Mouse (Mus musculus) heart, embryonic 13.5 days (tissue): ENCODE data around the gene Prr14. TPM values are rescaled to one million over a fixed set of nuclear protein-coding genes. Genes with fewer than 3 reads are reported as not detected.
"Not testable (repeated sequence)": the region's sequence is repeated elsewhere in the genome, so short reads cannot be mapped to it uniquely, and the experiment has no call there.

ENCODE experiments used
- ATAC-seq: fragments of 200-750 bp; cut with Nextera tagmentation; 2 replicates; pipeline ENCODE4 v1.8.0; 2017; ENCODE audit warnings: moderate TSS enrichment; ENCODE audit not compliant: insufficient number of reproducible peaks, low FRiP score, low TSS enrichment; ENCODE audit errors: extremely low read depth
- H3K27ac ChIP-seq: fragments of 300-500 bp; sonication (generic); replicated peaks from 2 replicates; pipeline ENCODE4 v1.5.1; 2015; ENCODE audit warnings: moderate library complexity, mild to moderate bottlenecking, inconsistent platforms
- H3K27me3 ChIP-seq: fragments of 300-500 bp; sonication (generic); replicated peaks from 2 replicates; pipeline ENCODE4 v1.6.1; 2015; ENCODE audit warnings: mild to moderate bottlenecking, inconsistent platforms
- H3K36me3 ChIP-seq: fragments of 300-500 bp; sonication (generic); 2 replicates; pipeline ENCODE4 v1.6.1; 2015; ENCODE audit warnings: mild to moderate bottlenecking, inconsistent platforms
- H3K4me1 ChIP-seq: fragments of 300-500 bp; sonication (generic); 2 replicates; pipeline ENCODE4 v1.6.1; 2015; ENCODE audit warnings: inconsistent platforms
- H3K4me2 ChIP-seq: fragments of 300-500 bp; sonication (generic); 2 replicates; pipeline ENCODE4 v1.6.1; 2015; ENCODE audit warnings: inconsistent platforms, mild to moderate bottlenecking, moderate library complexity
- H3K4me3 ChIP-seq: fragments of 300-500 bp; sonication (generic); 2 replicates; pipeline ENCODE4 v1.5.1; 2015; ENCODE audit warnings: moderate library complexity, mild to moderate bottlenecking, inconsistent platforms
- H3K9ac ChIP-seq: fragments of 300-500 bp; sonication (generic); 2 replicates; pipeline ENCODE4 v1.6.1; 2015; ENCODE audit warnings: inconsistent platforms, mild to moderate bottlenecking, moderate library complexity
- H3K9me3 ChIP-seq: fragments of 300-500 bp; sonication (generic); 2 replicates; pipeline ENCODE4 v1.6.1; 2016; ENCODE audit warnings: inconsistent platforms
- WGBS: fragments of 180-500 bp; shearing (Covaris S2); methylation state at CpG from one replicate; pipeline ENCODE4 v1.1.7; 2015; ENCODE audit warnings: mixed read lengths; 5-methylcytosine and 5-hydroxymethylcytosine counted together
- polyA plus RNA-seq: library from polyadenylated mRNA; unstranded; fragments of >200 nt; fragmentation: Nextera tagmentation; extraction: Ambion mirVana; gene quantifications from 2 replicates; pipeline ENCODE4 v1.2.1, GENCODE M21; 2015

Gene Prr14
- polyA plus RNA-seq, 1 experiment from 2014 or later = 27.3 TPM

- WGBS = 88% methylated on average over 4 of the region's 5 CpGs
Measured at GRCm38 (mm10) chr7:127488364-127488763, 29.0 kb downstream of the Prr14 start.

GRCm38 (mm10) chr7:127489982-127490381 lies 30.6 kb downstream of the Prr14 start:
- whole genome bisulfite sequencing = 94% methylated on average over 7 of the region's 7 CpGs
- Histone ChIP-seq H3K9me3 (no peaks in the 10 kb centered on the region), H3K36me3 (peaks cover 77% of the 10 kb centered on the region), H3K4me3 (no peak overlapping the region), H3K4me1 (peaks cover 10% of the 10 kb centered on the region; the same call in 1 of the 2 replicates), H3K9ac (no peak overlapping the region), H3K4me2 (no peak overlapping the region), H3K27me3 (no peaks in the 10 kb centered on the region), H3K27ac (no peak overlapping the region)
- ATAC-seq = no peak

More at GRCm38 (mm10) chr7:127488364-127488763, 29.0 kb downstream of the Prr14 start:
- not testable (repeated sequence) for H3K4me3 ChIP-seq, H3K9ac ChIP-seq, H3K27ac ChIP-seq, H3K4me2 ChIP-seq, H3K27me3 ChIP-seq, H3K4me1 ChIP-seq, ATAC-seq, H3K9me3 ChIP-seq
- peaks cover 93% of the 10 kb centered on the region for H3K36me3 ChIP-seq

- Histone ChIP-seq H3K27ac (no peak overlapping the region), H3K4me3 (no peak overlapping the region), H3K9me3 (no peaks in the 10 kb centered on the region), H3K4me1 (peaks cover 12% of the 10 kb centered on the region; the same call in 1 of the 2 replicates), H3K4me2 (no peak overlapping the region), H3K27me3 (no peaks in the 10 kb centered on the region), H3K36me3 (peaks cover 59% of the 10 kb centered on the region), H3K9ac (no peak overlapping the region)
- 89% methylated on average over 3 of the region's 3 CpGs for WGBS
- no peak for ATAC-seq
Measured at GRCm38 (mm10) chr7:127491846-127492245, 32.4 kb downstream of the Prr14 start.

- Histone ChIP-seq H3K36me3 (peaks cover 33% of the 10 kb centered on the region), H3K4me3 (no peak overlapping the region), H3K4me1 (peaks cover 13% of the 10 kb centered on the region; the same call in 1 of the 2 replicates), H3K27ac (no peak overlapping the region), H3K9me3 (no peaks in the 10 kb centered on the region), H3K27me3 (no peaks in the 10 kb centered on the region), H3K4me2 (no peak overlapping the region), H3K9ac (no peak overlapping the region)
- no peak for ATAC-seq
Measured at GRCm38 (mm10) chr7:127494648-127495047, 35.2 kb downstream of the Prr14 start.

- H3K4me3 ChIP-seq = no peak overlapping the region
- peaks cover 13% of the 10 kb centered on the region; the same call in 1 of the 2 replicates for H3K4me1 ChIP-seq
- H3K27ac ChIP-seq = no peak overlapping the region
- WGBS = 77% methylated on average over 2 of the region's 2 CpGs
- H3K36me3 ChIP-seq = peaks cover 6% of the 10 kb centered on the region
- ATAC-seq = no peak
- no peak overlapping the region for H3K4me2 ChIP-seq
- H3K9ac ChIP-seq = no peak overlapping the region
- H3K27me3 ChIP-seq = no peaks in the 10 kb centered on the region
- H3K9me3 ChIP-seq = no peaks in the 10 kb centered on the region
Measured at GRCm38 (mm10) chr7:127497382-127497781, 38.0 kb downstream of the Prr14 start.

GRCm38 (mm10) chr7:127498407-127498806 lies 39.0 kb downstream of the Prr14 start:
- WGBS = 37% methylated on average over 3 of the region's 3 CpGs
- Histone ChIP-seq H3K9me3 (no peaks in the 10 kb centered on the region), H3K4me3 (no peak overlapping the region), H3K9ac (no peak overlapping the region), H3K4me1 (peaks cover 13% of the 10 kb centered on the region; the same call in 1 of the 2 replicates), H3K4me2 (no peak overlapping the region), H3K27ac (no peak overlapping the region), H3K36me3 (no peaks in the 10 kb centered on the region), H3K27me3 (no peaks in the 10 kb centered on the region)
- ATAC-seq = no peak

- H3K27ac ChIP-seq = no peak overlapping the region
- ATAC-seq = no peak
- H3K4me2 ChIP-seq = no peak overlapping the region
- peaks cover 11% of the 10 kb centered on the region for H3K4me1 ChIP-seq
- no peaks in the 10 kb centered on the region for H3K9me3 ChIP-seq
- 90% methylated on average over 3 of the region's 3 CpGs for WGBS
- H3K27me3 ChIP-seq = no peaks in the 10 kb centered on the region
- no peak overlapping the region for H3K9ac ChIP-seq
- H3K4me3 ChIP-seq = no peak overlapping the region
- H3K36me3 ChIP-seq = no peaks in the 10 kb centered on the region
Measured at GRCm38 (mm10) chr7:127508291-127508690, 48.9 kb downstream of the Prr14 start.

GRCm38 (mm10) chr7:127509830-127510229 lies 50.4 kb downstream of the Prr14 start:
- H3K27me3 ChIP-seq, H3K9me3 ChIP-seq, H3K9ac ChIP-seq, ATAC-seq, H3K4me3 ChIP-seq, H3K4me2 ChIP-seq, H3K27ac ChIP-seq: not testable (repeated sequence)
- Histone ChIP-seq H3K36me3 (peaks cover 13% of the 10 kb centered on the region), H3K4me1 (peaks cover 20% of the 10 kb centered on the region)
- WGBS = 84% methylated on average over 4 of the region's 4 CpGs

GRCm38 (mm10) chr7:127511241-127511640 lies 51.8 kb downstream of the Prr14 start:
- no peaks in the 10 kb centered on the region for H3K9me3 ChIP-seq
- H3K4me1 ChIP-seq = peaks cover 20% of the 10 kb centered on the region
- H3K36me3 ChIP-seq = peaks cover 27% of the 10 kb centered on the region
- no peaks in the 10 kb centered on the region for H3K27me3 ChIP-seq
- ATAC-seq = no peak
- H3K4me3 ChIP-seq = peak overlapping the region; percentile 84
- H3K4me2 ChIP-seq = peak overlapping the region; percentile 71
- peak overlapping the region; percentile 44 for H3K9ac ChIP-seq
- 40% methylated on average over 8 of the region's 8 CpGs for WGBS
- H3K27ac ChIP-seq = peak overlapping the region; percentile 98

GRCm38 (mm10) chr7:127511808-127512230 lies 52.4 kb downstream of the Prr14 start, which contains the start of gene Srcap:
TSS of gene Srcap (plus strand) at chr7:127511983.
- peak; percentile 88 for ATAC-seq
- Histone ChIP-seq H3K9ac (peak within 1 kb of the TSS; percentile 93), H3K9me3 (no peaks in the 10 kb centered on the region), H3K36me3 (peaks cover 32% of the 10 kb centered on the region), H3K27ac (peak within 1 kb of the TSS; percentile 98), H3K4me3 (peak within 1 kb of the TSS; percentile 84), H3K4me2 (peak within 1 kb of the TSS; percentile 71), H3K4me1 (peaks cover 20% of the 10 kb centered on the region), H3K27me3 (no peaks in the 10 kb centered on the region)
- WGBS = under 1% methylated on average over 37 of the region's 37 CpGs

- Histone ChIP-seq H3K4me1 (peaks cover 20% of the 10 kb centered on the region), H3K36me3 (peaks cover 38% of the 10 kb centered on the region), H3K9me3 (no peaks in the 10 kb centered on the region), H3K4me3 (peak overlapping the region; percentile 84), H3K9ac (peak overlapping the region; percentile 93), H3K27me3 (no peaks in the 10 kb centered on the region), H3K4me2 (peak overlapping the region; percentile 71), H3K27ac (peak overlapping the region; percentile 98)
- WGBS = under 1% methylated on average over 92 of the region's 93 CpGs
- peak; percentile 79 for ATAC-seq
Measured at GRCm38 (mm10) chr7:127512231-127513015, 53.0 kb downstream of the Prr14 start.

GRCm38 (mm10) chr7:127513016-127513390 lies 53.6 kb downstream of the Prr14 start:
- no peaks in the 10 kb centered on the region for H3K27me3 ChIP-seq
- no peak for ATAC-seq
- H3K9ac ChIP-seq = peak overlapping the region; percentile 93
- peak overlapping the region; percentile 71 for H3K4me2 ChIP-seq
- peaks cover 44% of the 10 kb centered on the region for H3K36me3 ChIP-seq
- no peaks in the 10 kb centered on the region for H3K9me3 ChIP-seq
- 39% methylated on average over 8 of the region's 8 CpGs for WGBS
- peak overlapping the region; percentile 84 for H3K4me3 ChIP-seq
- H3K4me1 ChIP-seq = peaks cover 20% of the 10 kb centered on the region
- H3K27ac ChIP-seq = peak overlapping the region; percentile 98
